Mouse (Mus musculus) ES-Bruce4 (cell line): ENCODE data around the gene Kirrel3.

Source experiments
- EP300 ChIP-seq: IDR thresholded peaks from 2 replicates; pipeline ENCODE4 v1.6.1; 2011; ENCODE audit warnings: low read depth, low read length; ENCODE audit not compliant: insufficient read depth
- POLR2A ChIP-seq: IDR thresholded peaks from one replicate; pipeline ENCODE4 v1.8.1; 2011; ENCODE audit warnings: low read length; ENCODE audit not compliant: insufficient read depth

GRCm38 (mm10) chr9:34963593-34963992, 477.9 kb downstream of the Kirrel3 start:
- TF ChIP-seq POLR2A (no peak), EP300 (no peak)
